Mouse (Mus musculus) heart, adult 2 months (tissue): Measurements from ENCODE around the gene Lefty1. TPM values are rescaled to one million over a fixed set of nuclear protein-coding genes. Genes with fewer than 3 reads are reported as not detected.
"Not testable (repeated sequence)": the region's sequence is repeated elsewhere in the genome, so short reads cannot be mapped to it uniquely, and the experiment has no call there.

Source experiments
- DNase-seq, 2 experiments: peaks; one replicate each; pipeline ENCODE4 v3.0.0; 2021
- H3K27ac ChIP-seq: fragments of 200-600 bp; 2 replicates; pipeline ENCODE4 v1.8.1; 2022
- H3K27me3 ChIP-seq: fragments of 200-500 bp; 2 replicates; pipeline ENCODE4 v1.6.1; 2012; ENCODE audit warnings: mild to moderate bottlenecking, low read length, inconsistent platforms, mixed read lengths; ENCODE audit not compliant: control insufficient read depth, insufficient read depth
- H3K36me3 ChIP-seq: fragments of 200-500 bp; 2 replicates; pipeline ENCODE4 v1.6.1; 2012; ENCODE audit warnings: low read length, inconsistent platforms; ENCODE audit not compliant: control insufficient read depth, insufficient read depth
- H3K4me1 ChIP-seq: fragments of 200-500 bp; 2 replicates; pipeline ENCODE4 v1.6.1; 2011; ENCODE audit warnings: low read length; ENCODE audit not compliant: control insufficient read depth, insufficient read depth
- H3K4me3 ChIP-seq: fragments of 200-600 bp; 2 replicates; pipeline ENCODE4 v1.8.1; 2022
- H3K79me2 ChIP-seq: fragments of 200-500 bp; replicated peaks from 2 replicates; pipeline ENCODE4 v1.6.1; 2012; ENCODE audit warnings: mild to moderate bottlenecking, inconsistent platforms, low read length, moderate library complexity, mixed read lengths; ENCODE audit not compliant: control insufficient read depth, insufficient read depth
- H3K9ac ChIP-seq: fragments of 200-500 bp; 2 replicates; pipeline ENCODE4 v1.6.1; 2012; ENCODE audit warnings: low read depth, mild to moderate bottlenecking, control low read depth, inconsistent platforms, low read length, mixed read lengths
- CTCF ChIP-seq: fragments of 200-600 bp; IDR thresholded peaks from 2 replicates; pipeline ENCODE4 v1.8.1; 2022; ENCODE audit warnings: antibody characterized with exemption, mild to moderate bottlenecking, moderate library complexity
- EP300 ChIP-seq: fragments of 200-500 bp; IDR thresholded peaks from 2 replicates; pipeline ENCODE4 v1.6.1; 2011; ENCODE audit warnings: low read depth, low read length, control low read depth; ENCODE audit not compliant: insufficient read depth
- POLR2A ChIP-seq: fragments of 200-500 bp; IDR thresholded peaks from 2 replicates; pipeline ENCODE4 v1.6.1; 2011; ENCODE audit warnings: mild to moderate bottlenecking, low read depth, low read length, control low read depth; ENCODE audit not compliant: insufficient read depth
- WGBS: fragments of 180-500 bp; shearing (Covaris S2); methylation state at CpG from one replicate; pipeline ENCODE4 v1.1.7; 2018; 5-methylcytosine and 5-hydroxymethylcytosine counted together
- intact Hi-C: fragments of 180-260 bp; cut with DNase I; formaldehyde crosslinking; loops from one replicate; pipeline ENCODE4 v1.15.1; 2025
- polyA plus RNA-seq: library from polyadenylated mRNA; depleted of rRNA; stranded (reverse); fragments of >200 nt; gene quantifications from 2 replicates; pipeline ENCODE4 v1.2.3, GENCODE M21; 2012
- total RNA-seq, 2 experiments: library from RNA; stranded (reverse); gene quantifications; 2 replicates each; pipeline ENCODE4 v1.2.3; 2021

The Lefty1 gene
- total and polyA plus RNA-seq, 3 experiments, result 0.41 to 3.0 (median 0.57) TPM

GRCm38 (mm10) chr1:180929599-180929998 lies 5.2 kb upstream of the Lefty1 start:
- WGBS, result 47% methylated on average over 2 of the region's 2 CpGs
- no peak for DNase-seq
- TF ChIP-seq EP300 (no peak), POLR2A (no peak), CTCF (no peak)
- Histone ChIP-seq H3K27ac (no peak overlapping the region), H3K79me2 (no peaks in the 10 kb centered on the region), H3K27me3 (0 out of 2 replicates have a peak, but pooled peaks cover under 1% of the 10 kb centered on the region), H3K4me3 (no peak overlapping the region), H3K36me3 (no peaks in the 10 kb centered on the region), H3K9ac (no peak overlapping the region), H3K4me1 (no peaks in the 10 kb centered on the region)
- intact Hi-C loops, result no loop called here

GRCm38 (mm10) chr1:180931106-180931505 lies 3.7 kb upstream of the Lefty1 start:
- Histone ChIP-seq H3K4me3 (no peak overlapping the region), H3K4me1 (no peaks in the 10 kb centered on the region), H3K27me3 (0 out of 2 replicates have a peak, but pooled peaks cover 5% of the 10 kb centered on the region), H3K36me3 (no peaks in the 10 kb centered on the region), H3K27ac (no peak overlapping the region), H3K79me2 (no peaks in the 10 kb centered on the region), H3K9ac (no peak overlapping the region)
- WGBS, result 49% methylated on average over 3 of the region's 3 CpGs
- DNase-seq, result no peak
- no peak for TF ChIP-seq EP300
- no peak for TF ChIP-seq CTCF
- TF ChIP-seq POLR2A, result no peak
- intact Hi-C loops, result no loop called here

GRCm38 (mm10) chr1:180933659-180934058 lies 1.2 kb upstream of the Lefty1 start:
- no peaks in the 10 kb centered on the region for H3K79me2 ChIP-seq
- H3K9ac ChIP-seq, result no peak overlapping the region
- intact Hi-C loops, result no loop called here
- no peak overlapping the region for H3K27ac ChIP-seq
- no peak for DNase-seq
- H3K4me3 ChIP-seq, result no peak overlapping the region
- no peak for TF ChIP-seq POLR2A
- TF ChIP-seq EP300, result no peak
- no peak for TF ChIP-seq CTCF
- no peaks in the 10 kb centered on the region for H3K4me1 ChIP-seq
- 56% methylated on average over 6 of the region's 6 CpGs for WGBS
- H3K27me3 ChIP-seq, result 0 out of 2 replicates have a peak, but pooled peaks cover 5% of the 10 kb centered on the region
- no peaks in the 10 kb centered on the region for H3K36me3 ChIP-seq

- DNase-seq, result peak; percentile 61 to 66
- WGBS, result 8% methylated on average over 41 of the region's 41 CpGs
- H3K36me3 ChIP-seq, H3K27ac ChIP-seq, H3K4me3 ChIP-seq, intact Hi-C loops, H3K27me3 ChIP-seq, H3K79me2 ChIP-seq, H3K4me1 ChIP-seq: not testable (repeated sequence)
- H3K9ac ChIP-seq, result peak overlapping the region; percentile 55
- 0 out of 2 replicates have a peak, but pooled peaks have one; percentile 22 for TF ChIP-seq POLR2A
Measured at GRCm38 (mm10) chr1:180936610-180937398, 2.0 kb downstream of the Lefty1 start.

- not testable (repeated sequence) for H3K4me1 ChIP-seq
- 87% methylated on average over 13 of the region's 13 CpGs for WGBS
Measured at GRCm38 (mm10) chr1:180937631-180938030, 2.8 kb downstream of the Lefty1 start.

GRCm38 (mm10) chr1:180938781-180939180 lies 4.0 kb downstream of the Lefty1 start:
- 82% methylated on average over 2 of the region's 2 CpGs for WGBS
- peaks cover 10% of the 10 kb centered on the region; the same call in 1 of the 2 replicates for H3K4me1 ChIP-seq
- H3K27ac ChIP-seq, H3K79me2 ChIP-seq, DNase-seq, H3K27me3 ChIP-seq, H3K36me3 ChIP-seq, H3K9ac ChIP-seq, intact Hi-C loops, H3K4me3 ChIP-seq: not testable (repeated sequence)
- TF ChIP-seq CTCF, result peak; percentile 25

More at GRCm38 (mm10) chr1:180937631-180938030, 2.8 kb downstream of the Lefty1 start:
- H3K27ac ChIP-seq, H3K79me2 ChIP-seq, intact Hi-C loops, H3K4me3 ChIP-seq, H3K27me3 ChIP-seq, H3K9ac ChIP-seq, H3K36me3 ChIP-seq, DNase-seq: not testable (repeated sequence)
